Mouse (Mus musculus): ENCODE data around the gene Cstad. TPM values are rescaled to one million over a fixed set of nuclear protein-coding genes. Genes with fewer than 3 reads are reported as not detected.

Gene Cstad
- polyA plus RNA-seq, 1 experiment from 2014 or later = 0.49 TPM

DNA sequence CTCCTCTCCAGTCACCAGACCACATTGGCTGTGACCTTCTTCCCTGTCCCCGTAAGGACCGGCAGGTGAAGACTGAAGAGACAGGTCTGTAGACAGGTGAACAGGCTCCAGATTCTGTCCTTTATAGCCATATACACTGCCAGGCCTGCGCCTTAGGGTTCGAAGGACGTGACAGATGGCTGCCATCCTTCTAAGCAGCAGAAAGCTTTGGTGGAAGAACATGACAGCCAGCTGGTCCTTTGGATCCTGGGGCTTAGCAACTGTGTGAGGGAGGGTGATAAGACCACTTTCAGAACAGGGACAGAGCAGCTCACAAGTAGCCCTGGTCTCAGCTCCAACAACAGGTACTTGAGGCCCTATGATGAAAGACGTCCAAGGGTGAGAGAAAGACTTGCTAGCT is 43.2 kb downstream of the Cstad start:
- Histone ChIP-seq H3K9ac (no peak overlapping the region), H3K27me3 (no peaks in the 10 kb centered on the region), H3K4me2 (no peak overlapping the region), H3K27ac (no peak overlapping the region; the same call in none of the 2 replicates), H3K4me1 (peaks cover 47% of the 10 kb centered on the region), H3K4me3 (no peak overlapping the region), H3K9me3 (replicated peaks) (no peaks in the 10 kb centered on the region), H3K36me3 (ENCODE audit: poor library complexity, severe bottlenecking) (no peaks in the 10 kb centered on the region)
- ATAC-seq = no peak
- 82% methylated on average over 6 of the region's 6 CpGs for WGBS

DNA sequence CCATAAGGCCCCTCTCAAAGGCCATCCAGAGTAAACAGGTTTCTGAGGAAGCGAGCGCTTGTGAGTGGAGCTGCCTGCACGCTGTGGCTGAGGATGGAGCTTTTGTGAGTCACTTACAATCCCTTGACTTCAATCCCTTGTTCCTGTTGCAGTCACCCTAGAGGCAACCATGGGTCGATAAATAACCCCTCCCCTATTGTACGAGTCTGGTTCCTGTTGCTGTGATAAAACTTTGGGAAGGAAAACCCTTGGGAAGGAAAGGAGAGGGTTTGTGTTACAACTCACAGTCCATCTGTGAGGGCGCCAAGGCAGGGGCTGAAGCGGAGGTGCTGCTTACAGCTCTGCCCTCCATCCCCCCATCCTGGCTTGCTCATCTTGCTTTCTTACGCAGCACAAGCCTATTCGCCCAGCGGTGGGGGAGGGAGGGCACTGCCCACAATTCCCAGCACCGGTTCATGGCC is 45.2 kb downstream of the Cstad start:
- ATAC-seq = peak; percentile 51; the same call in 1 of the 2 replicates
- 11% methylated on average over 11 of the region's 11 CpGs for WGBS
- peak overlapping the region; percentile 13 for H3K4me2 ChIP-seq

DNA sequence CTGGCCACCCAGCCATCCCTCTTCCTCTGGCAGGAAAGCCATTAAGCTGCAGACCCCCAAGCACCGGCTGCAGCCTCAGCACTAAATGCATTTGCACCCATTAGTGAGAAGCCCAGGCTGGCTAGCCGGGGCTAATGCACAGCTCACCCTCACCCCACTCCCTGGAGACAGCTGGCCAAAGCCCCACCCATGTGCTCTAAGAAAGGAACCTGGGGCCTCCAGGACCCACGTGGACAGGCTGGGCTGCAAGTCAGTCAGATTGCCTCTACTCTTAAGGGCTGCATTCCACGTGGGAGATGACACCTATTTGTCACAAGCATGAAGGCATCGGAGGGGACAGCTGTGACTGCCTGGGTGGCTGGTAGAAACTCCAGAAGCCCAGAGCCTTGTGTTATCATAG is 48.0 kb downstream of the Cstad start:
- Histone ChIP-seq H3K4me1 (peaks cover 67% of the 10 kb centered on the region), H3K9me3 (replicated peaks) (no peaks in the 10 kb centered on the region), H3K9ac (no peak overlapping the region), H3K4me3 (no peak overlapping the region), H3K27ac (peak overlapping the region; percentile 61), H3K4me2 (no peak overlapping the region), H3K27me3 (no peaks in the 10 kb centered on the region), H3K36me3 (ENCODE audit: poor library complexity, severe bottlenecking) (no peaks in the 10 kb centered on the region)
- WGBS = 44% methylated on average over 5 of the region's 5 CpGs
- no peak for ATAC-seq

More for the DNA sequence above, 45.2 kb downstream of the Cstad start:
- peaks cover 53% of the 10 kb centered on the region for H3K4me1 ChIP-seq
- H3K36me3 ChIP-seq (ENCODE audit: poor library complexity, severe bottlenecking) = no peaks in the 10 kb centered on the region
- no peaks in the 10 kb centered on the region for H3K9me3 ChIP-seq (replicated peaks)
- no peak overlapping the region for H3K4me3 ChIP-seq
- peak overlapping the region; percentile 34; the same call in 1 of the 2 replicates for H3K9ac ChIP-seq
- H3K27me3 ChIP-seq = no peaks in the 10 kb centered on the region
- H3K27ac ChIP-seq = peak overlapping the region; percentile 78

GRCm38 (mm10) chr2:30643422-30643821 is 48.6 kb downstream of the Cstad start:
- Histone ChIP-seq H3K9ac (no peak overlapping the region), H3K4me2 (no peak overlapping the region), H3K36me3 (ENCODE audit: poor library complexity, severe bottlenecking) (no peaks in the 10 kb centered on the region), H3K27ac (peak overlapping the region; percentile 40), H3K4me3 (no peak overlapping the region), H3K4me1 (peaks cover 67% of the 10 kb centered on the region), H3K9me3 (replicated peaks) (no peaks in the 10 kb centered on the region), H3K27me3 (no peaks in the 10 kb centered on the region)
- ATAC-seq = no peak
- 89% methylated on average over 7 of the region's 7 CpGs for WGBS

- no peaks in the 10 kb centered on the region for H3K9me3 ChIP-seq (replicated peaks)
- peaks cover 75% of the 10 kb centered on the region for H3K4me1 ChIP-seq
- no peak overlapping the region for H3K4me3 ChIP-seq
- WGBS = 1% methylated on average over 5 of the region's 5 CpGs
- H3K36me3 ChIP-seq (ENCODE audit: poor library complexity, severe bottlenecking) = no peaks in the 10 kb centered on the region
- peak overlapping the region; percentile 100 for H3K27ac ChIP-seq
- no peaks in the 10 kb centered on the region for H3K27me3 ChIP-seq
- ATAC-seq = peak; percentile 74
- peak overlapping the region; percentile 55 for H3K4me2 ChIP-seq
- peak overlapping the region; percentile 66 for H3K9ac ChIP-seq
Measured at GRCm38 (mm10) chr2:30646833-30647232, 52.0 kb downstream of the Cstad start.

DNA sequence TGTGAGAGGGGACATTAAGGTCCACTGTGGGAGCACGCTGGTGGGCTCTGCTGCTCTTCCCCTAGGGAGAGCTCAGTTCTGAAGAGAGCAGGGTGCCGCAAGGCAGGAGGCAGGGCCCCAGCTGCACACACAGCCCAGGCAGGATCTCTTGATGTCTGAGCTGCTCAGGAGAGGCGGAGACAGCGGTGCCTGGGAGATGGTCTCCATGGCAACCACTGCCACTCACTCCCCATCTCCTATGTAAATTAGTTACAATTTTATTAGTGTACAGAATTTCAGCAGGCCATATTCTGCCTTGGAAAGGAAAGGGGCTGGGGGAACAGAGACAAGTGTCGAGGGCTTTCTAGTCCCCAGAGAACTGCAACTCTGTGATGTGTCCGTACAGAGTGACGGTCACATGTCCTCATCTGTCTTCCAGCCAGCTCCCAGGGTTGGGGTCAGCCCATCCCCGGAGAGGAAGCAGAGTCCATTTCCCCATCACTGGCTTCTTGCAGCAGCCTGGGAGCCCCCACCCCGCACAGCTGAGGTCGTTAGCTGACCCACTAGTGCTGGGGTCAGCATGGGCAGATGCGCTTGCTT is 52.6 kb downstream of the Cstad start:
- WGBS = 6% methylated on average over 11 of the region's 11 CpGs
- peak overlapping the region; percentile 55 for H3K4me2 ChIP-seq
- peak overlapping the region; percentile 66 for H3K9ac ChIP-seq
- peak; percentile 97 for ATAC-seq
- peaks cover 77% of the 10 kb centered on the region for H3K4me1 ChIP-seq
- H3K9me3 ChIP-seq (replicated peaks) = no peaks in the 10 kb centered on the region
- H3K4me3 ChIP-seq = peak overlapping the region; percentile 9; the same call in 1 of the 2 replicates
- peak overlapping the region; percentile 100 for H3K27ac ChIP-seq
- H3K36me3 ChIP-seq (ENCODE audit: poor library complexity, severe bottlenecking) = no peaks in the 10 kb centered on the region
- H3K27me3 ChIP-seq = no peaks in the 10 kb centered on the region

DNA sequence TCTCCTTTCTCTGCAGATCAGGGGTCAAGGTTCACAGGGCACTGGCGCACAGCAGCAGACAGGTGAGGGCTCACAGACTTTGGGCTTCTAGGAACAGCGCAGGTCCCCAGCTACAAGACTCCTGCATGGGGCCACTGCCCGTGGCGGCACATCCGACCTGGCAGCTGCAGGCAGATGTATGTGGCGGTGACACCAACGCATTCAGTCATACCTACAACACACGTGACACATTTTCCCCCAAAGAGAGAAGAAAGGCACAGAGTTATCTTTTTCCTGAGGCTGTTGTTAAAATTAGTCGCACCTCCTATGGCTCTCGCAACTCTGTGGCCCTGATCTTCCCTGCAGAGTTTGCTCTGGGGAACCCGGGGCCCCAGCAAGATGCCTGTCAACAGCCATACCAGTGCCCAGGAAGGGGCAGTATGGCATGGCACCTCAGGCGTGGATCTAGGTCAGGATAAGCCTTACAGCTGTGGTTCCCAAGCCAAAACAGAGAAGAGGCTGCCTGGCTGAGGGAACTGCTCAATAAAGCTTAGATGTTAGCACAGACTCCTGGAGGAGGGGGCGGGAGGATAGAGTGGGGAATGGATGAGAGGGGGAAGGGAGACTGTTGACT is 53.1 kb downstream of the Cstad start:
- Histone ChIP-seq H3K4me1 (peaks cover 77% of the 10 kb centered on the region), H3K4me3 (peak overlapping the region; percentile 9; the same call in 1 of the 2 replicates), H3K36me3 (ENCODE audit: poor library complexity, severe bottlenecking) (no peaks in the 10 kb centered on the region), H3K4me2 (peak overlapping the region; percentile 55), H3K27me3 (no peaks in the 10 kb centered on the region), H3K9ac (peak overlapping the region; percentile 66), H3K9me3 (replicated peaks) (no peaks in the 10 kb centered on the region), H3K27ac (peak overlapping the region; percentile 100)
- peak; percentile 11; the same call in 1 of the 2 replicates for ATAC-seq
- 36% methylated on average over 13 of the region's 13 CpGs for WGBS

DNA sequence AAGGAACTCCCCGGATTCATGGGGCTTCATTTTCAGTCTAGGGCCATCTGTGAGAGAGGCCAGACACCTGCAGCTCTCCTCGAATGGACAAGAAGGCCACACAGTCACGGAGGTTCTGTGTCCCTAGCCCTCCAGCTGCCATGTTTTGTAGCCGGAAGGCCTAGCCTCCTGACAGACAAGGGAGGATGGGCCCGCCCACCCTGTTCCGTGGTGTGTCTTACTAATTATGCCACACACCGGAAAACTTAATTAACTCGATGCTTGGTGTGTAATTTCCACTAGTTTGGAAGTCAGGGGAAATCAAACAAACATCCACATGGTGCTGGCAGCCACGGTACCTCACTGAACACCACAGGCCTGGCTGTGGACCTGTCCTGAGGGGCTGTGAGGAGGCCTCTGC is 55.4 kb downstream of the Cstad start:
- peaks cover 3% of the 10 kb centered on the region; the same call in 1 of the 2 replicates for H3K9me3 ChIP-seq (replicated peaks)
- no peak overlapping the region for H3K4me3 ChIP-seq
- H3K36me3 ChIP-seq (ENCODE audit: poor library complexity, severe bottlenecking) = no peaks in the 10 kb centered on the region
- ATAC-seq = no peak
- no peak overlapping the region for H3K4me2 ChIP-seq
- peaks cover 88% of the 10 kb centered on the region for H3K4me1 ChIP-seq
- peak overlapping the region; percentile 71 for H3K27ac ChIP-seq
- no peaks in the 10 kb centered on the region for H3K27me3 ChIP-seq
- 32% methylated on average over 9 of the region's 9 CpGs for WGBS
- no peak overlapping the region for H3K9ac ChIP-seq

- H3K4me3 ChIP-seq = no peak overlapping the region
- H3K4me2 ChIP-seq = no peak overlapping the region
- no peak overlapping the region for H3K9ac ChIP-seq
- H3K4me1 ChIP-seq = peaks cover 83% of the 10 kb centered on the region
- ATAC-seq = no peak
- WGBS = 100% methylated on average over 1 of the region's 1 CpGs
- no peaks in the 10 kb centered on the region for H3K27me3 ChIP-seq
- H3K36me3 ChIP-seq (ENCODE audit: poor library complexity, severe bottlenecking) = no peaks in the 10 kb centered on the region
- H3K9me3 ChIP-seq (replicated peaks) = peaks cover 3% of the 10 kb centered on the region; the same call in 1 of the 2 replicates
- peak overlapping the region; percentile 94 for H3K27ac ChIP-seq
Measured at GRCm38 (mm10) chr2:30651831-30652230, 57.0 kb downstream of the Cstad start.

DNA sequence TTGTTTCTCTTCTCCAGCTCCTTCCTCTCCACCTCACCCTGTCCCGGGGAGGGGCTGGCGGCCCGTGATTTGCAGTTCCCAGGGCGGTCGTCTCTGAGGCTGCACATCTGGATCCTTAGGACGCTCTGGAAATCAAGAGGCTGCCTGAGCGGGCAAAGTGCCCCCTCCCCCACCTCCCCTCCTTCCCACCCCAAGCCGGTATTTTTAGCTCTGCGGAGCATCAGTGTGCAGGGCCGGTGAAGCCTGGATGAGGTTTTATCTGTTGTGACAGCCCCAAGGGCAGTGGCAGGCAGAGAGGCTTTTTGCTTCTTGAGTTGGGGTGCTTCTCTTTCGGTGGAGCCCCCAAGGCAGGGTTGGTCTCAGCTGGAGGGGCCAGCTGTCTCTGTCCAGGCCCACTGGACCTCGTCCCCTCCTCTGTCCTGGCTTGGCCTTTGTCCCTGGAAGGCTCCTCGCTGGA is 57.8 kb downstream of the Cstad start:
- H3K9me3 ChIP-seq (replicated peaks) = peaks cover 3% of the 10 kb centered on the region; the same call in 1 of the 2 replicates
- peak overlapping the region; percentile 94 for H3K27ac ChIP-seq
- H3K4me1 ChIP-seq = peaks cover 83% of the 10 kb centered on the region
- peak overlapping the region; percentile 18; the same call in 1 of the 2 replicates for H3K4me2 ChIP-seq
- WGBS = 5% methylated on average over 13 of the region's 13 CpGs
- H3K27me3 ChIP-seq = no peaks in the 10 kb centered on the region
- H3K4me3 ChIP-seq = no peak overlapping the region
- peak overlapping the region; percentile 61 for H3K9ac ChIP-seq
- ATAC-seq = peak; percentile 41
- no peaks in the 10 kb centered on the region for H3K36me3 ChIP-seq (ENCODE audit: poor library complexity, severe bottlenecking)

- ATAC-seq = no peak
- H3K4me3 ChIP-seq = no peak overlapping the region
- peak overlapping the region; percentile 61 for H3K9ac ChIP-seq
- peaks cover 3% of the 10 kb centered on the region; the same call in 1 of the 2 replicates for H3K9me3 ChIP-seq (replicated peaks)
- H3K4me2 ChIP-seq = peak overlapping the region; percentile 18; the same call in 1 of the 2 replicates
- no peaks in the 10 kb centered on the region for H3K36me3 ChIP-seq (ENCODE audit: poor library complexity, severe bottlenecking)
- WGBS = 68% methylated on average over 4 of the region's 4 CpGs
- H3K27ac ChIP-seq = peak overlapping the region; percentile 94
- peaks cover 83% of the 10 kb centered on the region for H3K4me1 ChIP-seq
- no peaks in the 10 kb centered on the region for H3K27me3 ChIP-seq
Measured at GRCm38 (mm10) chr2:30653046-30653445, 58.2 kb downstream of the Cstad start.

GRCm38 (mm10) chr2:30654158-30654557 is 59.3 kb downstream of the Cstad start:
- Histone ChIP-seq H3K36me3 (ENCODE audit: poor library complexity, severe bottlenecking) (no peaks in the 10 kb centered on the region), H3K27ac (peak overlapping the region; percentile 94), H3K4me1 (peaks cover 88% of the 10 kb centered on the region), H3K9ac (no peak overlapping the region), H3K27me3 (no peaks in the 10 kb centered on the region), H3K4me3 (no peak overlapping the region), H3K4me2 (no peak overlapping the region), H3K9me3 (replicated peaks) (peaks cover 3% of the 10 kb centered on the region; the same call in 1 of the 2 replicates)
- WGBS = 52% methylated on average over 9 of the region's 9 CpGs
- no peak for ATAC-seq
